Mouse (Mus musculus): Measurements from ENCODE around the gene Ubald1. TPM values are rescaled to one million over a fixed set of nuclear protein-coding genes. Genes with fewer than 3 reads are reported as not detected.

Ubald1 gene
- total and polyA plus RNA-seq, 3 experiments, result 2.8 to 25.6 TPM; not detected in 1

Other genes starting within 250 kb of the Ubald1 start
- gene Vasn, start 240.4 kb downstream of the Ubald1 start, total RNA-seq (2012; rRNA removed), result 0.16 and 0.19 TPM in 2 replicates
- 1 to 10 TPM in 1 of 2 experiments, not detected in 1; 3.1 TPM for gene Vasn, start 240.4 kb downstream of the Ubald1 start, polyA plus RNA-seq (2012; ENCODE audit: insufficient read depth in 1 of 2, insufficient read length in 2 of 2, low read depth in 1 of 2, low replicate concordance in 2 of 2, missing spikeins in 1 of 2)
- gene Dnaja3, start 240.3 kb downstream of the Ubald1 start, total RNA-seq (2012; rRNA removed), result 90.7 and 94.3 TPM in 2 replicates
- gene Dnaja3, start 240.3 kb downstream of the Ubald1 start, polyA plus RNA-seq (2012; ENCODE audit: insufficient read depth in 1 of 2, insufficient read length in 2 of 2, low read depth in 1 of 2, low replicate concordance in 2 of 2, missing spikeins in 1 of 2), result 10 to 100 TPM in 1 of 2 experiments, not detected in 1; 91.8 TPM
- 9.8 and 11.5 TPM in 2 replicates for gene Coro7, start 200.5 kb downstream of the Ubald1 start, total RNA-seq (2012; rRNA removed)
- gene Coro7, start 200.5 kb downstream of the Ubald1 start, polyA plus RNA-seq (2012; ENCODE audit: insufficient read depth in 1 of 2, insufficient read length in 2 of 2, low read depth in 1 of 2, low replicate concordance in 2 of 2, missing spikeins in 1 of 2), result 10 to 100 TPM in 1 of 2 experiments, not detected in 1; 38.3 TPM
- 50.6 and 60.4 TPM in 2 replicates for gene Nmral1, start 161.0 kb downstream of the Ubald1 start, total RNA-seq (2012; rRNA removed)
- 10 to 100 TPM in 1 of 2 experiments, not detected in 1; 54.6 TPM for gene Nmral1, start 161.0 kb downstream of the Ubald1 start, polyA plus RNA-seq (2012; ENCODE audit: insufficient read depth in 1 of 2, insufficient read length in 2 of 2, low read depth in 1 of 2, low replicate concordance in 2 of 2, missing spikeins in 1 of 2)
- gene Hmox2, start 154.0 kb downstream of the Ubald1 start, total RNA-seq (2012; rRNA removed), result 41.5 and 45.7 TPM in 2 replicates
- 10 to 100 TPM in 1 of 2 experiments, not detected in 1; 75.0 TPM for gene Hmox2, start 154.0 kb downstream of the Ubald1 start, polyA plus RNA-seq (2012; ENCODE audit: insufficient read depth in 1 of 2, insufficient read length in 2 of 2, low read depth in 1 of 2, low replicate concordance in 2 of 2, missing spikeins in 1 of 2)
- 18.9 and 24.8 TPM in 2 replicates for gene Cdip1, start 90.0 kb downstream of the Ubald1 start, total RNA-seq (2012; rRNA removed)
- 10 to 100 TPM; 32.8 to 97.8 TPM for gene Cdip1, start 90.0 kb downstream of the Ubald1 start, polyA plus RNA-seq (2012; ENCODE audit: insufficient read depth in 1 of 2, insufficient read length in 2 of 2, low read depth in 1 of 2, low replicate concordance in 2 of 2, missing spikeins in 1 of 2)
- 0.12 TPM in 1 of 2 replicates, not detected in the other for gene 4930562C15Rik, start 44.9 kb downstream of the Ubald1 start, total RNA-seq (2012; rRNA removed)
- under 1 TPM in 1 of 2 experiments, not detected in 1; 0.21 TPM for gene 4930562C15Rik, start 44.9 kb downstream of the Ubald1 start, polyA plus RNA-seq (2012; ENCODE audit: insufficient read depth in 1 of 2, insufficient read length in 2 of 2, low read depth in 1 of 2, low replicate concordance in 2 of 2, missing spikeins in 1 of 2)
- 8.4 and 9.8 TPM in 2 replicates for gene Mgrn1, start 5.9 kb upstream of the Ubald1 start, total RNA-seq (2012; rRNA removed)
- 10 to 100 TPM in 1 of 2 experiments, not detected in 1; 25.0 TPM for gene Mgrn1, start 5.9 kb upstream of the Ubald1 start, polyA plus RNA-seq (2012; ENCODE audit: insufficient read depth in 1 of 2, insufficient read length in 2 of 2, low read depth in 1 of 2, low replicate concordance in 2 of 2, missing spikeins in 1 of 2)
- 34.2 and 41.1 TPM in 2 replicates for gene Nudt16l1, start 58.4 kb upstream of the Ubald1 start, total RNA-seq (2012; rRNA removed)
- gene Nudt16l1, start 58.4 kb upstream of the Ubald1 start, polyA plus RNA-seq (2012; ENCODE audit: insufficient read depth in 1 of 2, insufficient read length in 2 of 2, low read depth in 1 of 2, low replicate concordance in 2 of 2, missing spikeins in 1 of 2), result 10 to 100 TPM in 1 of 2 experiments, not detected in 1; 69.3 TPM
- gene Anks3, start 83.9 kb upstream of the Ubald1 start, total RNA-seq (2012; rRNA removed), result 19.9 and 27.1 TPM in 2 replicates
- gene Anks3, start 83.9 kb upstream of the Ubald1 start, polyA plus RNA-seq (2012; ENCODE audit: insufficient read depth in 1 of 2, insufficient read length in 2 of 2, low read depth in 1 of 2, low replicate concordance in 2 of 2, missing spikeins in 1 of 2), result 10 to 100 TPM in 1 of 2 experiments, not detected in 1; 33.9 TPM
- gene Sept12, start 117.5 kb upstream of the Ubald1 start, total RNA-seq (2012; rRNA removed), result not detected in 2 replicates
- under 1 TPM in 1 of 2 experiments, not detected in 1; 0.07 TPM for gene Sept12, start 117.5 kb upstream of the Ubald1 start, polyA plus RNA-seq (2012; ENCODE audit: insufficient read depth in 1 of 2, insufficient read length in 2 of 2, low read depth in 1 of 2, low replicate concordance in 2 of 2, missing spikeins in 1 of 2)
- gene Smim22, start 127.0 kb upstream of the Ubald1 start, total RNA-seq (2012; rRNA removed), result not detected in 2 replicates
- not detected for gene Smim22, start 127.0 kb upstream of the Ubald1 start, polyA plus RNA-seq (2012; ENCODE audit: insufficient read depth in 1 of 2, insufficient read length in 2 of 2, low read depth in 1 of 2, low replicate concordance in 2 of 2, missing spikeins in 1 of 2)
- 1.7 and 1.9 TPM in 2 replicates for gene Rogdi, start 133.2 kb upstream of the Ubald1 start, total RNA-seq (2012; rRNA removed)
- 10 to 100 TPM in 1 of 2 experiments, not detected in 1; 17.8 TPM for gene Rogdi, start 133.2 kb upstream of the Ubald1 start, polyA plus RNA-seq (2012; ENCODE audit: insufficient read depth in 1 of 2, insufficient read length in 2 of 2, low read depth in 1 of 2, low replicate concordance in 2 of 2, missing spikeins in 1 of 2)
- 63.6 and 68.7 TPM in 2 replicates for gene Glyr1, start 169.5 kb upstream of the Ubald1 start, total RNA-seq (2012; rRNA removed)
- 100 to 1,000 TPM in 1 of 2 experiments, 10 to 100 TPM in 1; 44.8 to 103 TPM for gene Glyr1, start 169.5 kb upstream of the Ubald1 start, polyA plus RNA-seq (2012; ENCODE audit: insufficient read depth in 1 of 2, insufficient read length in 2 of 2, low read depth in 1 of 2, low replicate concordance in 2 of 2, missing spikeins in 1 of 2)
- 14.9 and 18.1 TPM in 2 replicates for gene Ubn1, start 169.7 kb upstream of the Ubald1 start, total RNA-seq (2012; rRNA removed)
- gene Ubn1, start 169.7 kb upstream of the Ubald1 start, polyA plus RNA-seq (2012; ENCODE audit: insufficient read depth in 1 of 2, insufficient read length in 2 of 2, low read depth in 1 of 2, low replicate concordance in 2 of 2, missing spikeins in 1 of 2), result 10 to 100 TPM; 24.9 to 34.5 TPM